Mouse (Mus musculus) bone marrow, adult 2 months (tissue): Measurements from ENCODE around the gene Fndc3b. TPM values are rescaled to one million over a fixed set of nuclear protein-coding genes. Genes with fewer than 3 reads are reported as not detected.

Experiments used
- H3K27ac ChIP-seq: fragments of 200-500 bp; 2 replicates; pipeline ENCODE4 v1.5.1; 2012; ENCODE audit warnings: low read depth, mild to moderate bottlenecking, control low read depth, inconsistent platforms, low read length; ENCODE audit not compliant: control insufficient read depth, poor library complexity, insufficient read depth
- H3K4me1 ChIP-seq: fragments of 200-500 bp; 2 replicates; pipeline ENCODE4 v1.6.1; 2011; ENCODE audit warnings: low read length; ENCODE audit not compliant: control insufficient read depth, insufficient read depth
- H3K4me3 ChIP-seq: fragments of 200-500 bp; replicated peaks from 2 replicates; pipeline ENCODE3; 2011; ENCODE audit warnings: mild to moderate bottlenecking, low read depth, low read length, control low read depth; ENCODE audit not compliant: control insufficient read depth
- CTCF ChIP-seq: fragments of 200-500 bp; IDR thresholded peaks from 2 replicates; pipeline ENCODE4 v1.5.1; 2011; ENCODE audit warnings: low read length, control low read depth; ENCODE audit not compliant: control insufficient read depth, insufficient read depth
- POLR2A ChIP-seq: fragments of 200-500 bp; IDR thresholded peaks from 2 replicates; pipeline ENCODE4 v1.6.1; 2011; ENCODE audit warnings: low read depth, mild to moderate bottlenecking, control low read depth, low read length, borderline replicate concordance; ENCODE audit not compliant: control insufficient read depth
- WGBS: fragments of 180-500 bp; shearing (Covaris S2); methylation state at CpG from one replicate; pipeline ENCODE4 v1.1.7; 2018; 5-methylcytosine and 5-hydroxymethylcytosine counted together
- polyA plus RNA-seq: library from polyadenylated mRNA; stranded (reverse); fragments of >200 nt; gene quantifications from 2 replicates; pipeline ENCODE4 v1.2.4, GENCODE M21; 2011; ENCODE audit warnings: low replicate concordance; ENCODE audit not compliant: missing spikeins, insufficient read depth, insufficient read length

Fndc3b gene
- polyA plus RNA-seq, 1 experiment: 4.2 TPM

GRCm38 (mm10) chr3:27581931-27582840 is 128.9 kb downstream of the Fndc3b start:
- WGBS: 79% methylated on average over 6 of the region's 6 CpGs
- Histone ChIP-seq H3K4me1 (peaks cover 6% of the 10 kb centered on the region; the same call in 1 of the 2 replicates), H3K4me3 (no peak overlapping the region), H3K27ac (no peak overlapping the region)
- no peak for TF ChIP-seq CTCF
- TF ChIP-seq POLR2A: no peak

GRCm38 (mm10) chr3:27580956-27581355 is 130.2 kb downstream of the Fndc3b start:
- WGBS: 82% methylated on average over 8 of the region's 8 CpGs
- no peak for TF ChIP-seq POLR2A
- TF ChIP-seq CTCF: no peak

DNA sequence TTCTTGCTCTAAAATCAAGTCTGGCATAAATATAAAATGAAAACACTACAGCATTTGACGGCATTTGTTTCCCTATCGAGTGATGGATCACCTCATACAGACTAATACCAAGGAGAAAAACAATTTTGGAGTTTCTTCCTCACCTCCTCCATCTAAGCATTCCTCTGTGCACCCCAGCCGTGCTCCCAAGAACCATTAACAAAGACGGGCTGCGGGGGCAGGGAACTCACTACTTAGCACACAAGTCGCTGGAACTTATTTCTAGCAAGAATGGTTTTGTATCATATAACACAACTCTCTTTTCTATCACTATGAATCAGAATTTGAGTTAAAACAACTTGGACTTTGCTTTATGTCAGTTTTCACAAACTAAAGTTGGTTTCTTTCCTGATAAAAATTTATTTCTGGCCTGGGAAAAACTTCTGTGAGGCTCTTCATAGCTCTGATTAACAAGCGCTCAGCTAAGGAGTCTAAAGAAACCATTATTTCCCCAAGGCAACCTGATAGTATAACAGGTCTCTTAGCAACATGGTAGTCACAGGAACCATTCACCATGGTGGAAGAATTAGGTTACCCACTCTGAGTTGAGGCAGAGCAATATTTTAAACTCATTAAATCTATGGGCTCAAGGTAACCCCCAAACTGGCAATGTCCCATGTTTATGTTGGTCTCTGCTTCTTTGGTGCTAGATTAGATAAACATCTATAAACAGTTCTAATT is 131.1 kb downstream of the Fndc3b start:
- TF ChIP-seq POLR2A: no peak
- TF ChIP-seq CTCF: no peak
- H3K27ac ChIP-seq: no peak overlapping the region
- H3K4me1 ChIP-seq: peaks cover 8% of the 10 kb centered on the region
- no peak overlapping the region for H3K4me3 ChIP-seq
- WGBS: 85% methylated on average over 7 of the region's 7 CpGs

More at GRCm38 (mm10) chr3:27580956-27581355, 130.2 kb downstream of the Fndc3b start:
- H3K4me3 ChIP-seq: no peak overlapping the region
- H3K4me1 ChIP-seq: peaks cover 8% of the 10 kb centered on the region
- no peak overlapping the region for H3K27ac ChIP-seq

DNA sequence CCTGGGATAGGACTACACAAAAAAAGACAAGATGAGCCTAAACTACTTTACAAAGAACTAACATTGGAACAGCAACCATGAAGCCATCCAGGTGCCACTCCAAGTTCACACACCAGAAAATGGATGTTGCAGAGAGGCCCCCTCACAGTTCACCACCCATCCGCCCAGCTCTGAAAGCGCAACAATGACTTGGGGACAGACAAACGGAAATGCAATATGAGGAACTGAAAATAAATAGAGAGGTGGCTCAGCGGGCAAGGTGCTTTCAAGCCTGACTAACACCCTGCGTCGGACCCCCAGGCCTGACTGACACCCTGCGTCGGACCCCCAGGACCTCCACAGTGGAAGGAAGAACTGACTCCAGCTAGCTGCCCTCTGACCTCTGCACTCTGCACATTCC is 131.9 kb downstream of the Fndc3b start:
- H3K4me1 ChIP-seq: peaks cover 4% of the 10 kb centered on the region
- H3K4me3 ChIP-seq: no peak overlapping the region
- TF ChIP-seq POLR2A (no peak), CTCF (no peak)
- 39% methylated on average over 8 of the region's 8 CpGs for WGBS
- no peak overlapping the region for H3K27ac ChIP-seq

- H3K4me3 ChIP-seq: no peak overlapping the region
- H3K27ac ChIP-seq: no peak overlapping the region
- H3K4me1 ChIP-seq: peaks cover 4% of the 10 kb centered on the region
- 74% methylated on average over 10 of the region's 10 CpGs for WGBS
- no peak for TF ChIP-seq CTCF
- no peak for TF ChIP-seq POLR2A
These were observed 133.6 kb downstream of the Fndc3b start for GRCm38 (mm10) chr3:27577349-27578025.

DNA sequence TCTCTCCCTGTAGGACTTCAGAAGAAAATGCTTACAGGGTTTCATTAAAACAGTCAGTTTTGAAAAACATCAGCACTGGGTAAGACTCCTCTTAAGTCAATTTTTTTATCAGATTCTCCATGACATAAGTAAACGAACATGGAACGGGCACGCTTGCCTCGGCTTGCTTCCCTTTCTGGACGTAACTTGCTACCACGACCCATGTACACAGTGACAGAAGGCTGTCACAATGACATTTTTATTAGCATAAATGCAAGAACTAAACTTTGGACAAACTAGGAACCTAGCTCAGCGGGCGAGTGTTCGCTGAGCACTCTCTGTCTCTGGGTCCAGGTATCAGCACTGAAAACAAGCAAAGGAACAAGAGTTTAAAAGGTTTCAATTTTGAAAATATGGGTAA is 136.9 kb downstream of the Fndc3b start:
- Histone ChIP-seq H3K4me1 (peaks cover 4% of the 10 kb centered on the region), H3K27ac (no peak overlapping the region), H3K4me3 (no peak overlapping the region)
- TF ChIP-seq CTCF (no peak), POLR2A (no peak)
- WGBS: 84% methylated on average over 9 of the region's 9 CpGs

- H3K4me3 ChIP-seq: no peak overlapping the region
- peaks cover 4% of the 10 kb centered on the region for H3K4me1 ChIP-seq
- no peak overlapping the region for H3K27ac ChIP-seq
- 91% methylated on average over 11 of the region's 11 CpGs for WGBS
- TF ChIP-seq POLR2A (no peak), CTCF (no peak)
These were observed 137.6 kb downstream of the Fndc3b start for GRCm38 (mm10) chr3:27573458-27573857.

- no peak overlapping the region for H3K27ac ChIP-seq
- H3K4me3 ChIP-seq: no peak overlapping the region
- WGBS: 70% methylated on average over 6 of the region's 6 CpGs
- peaks cover 2% of the 10 kb centered on the region for H3K4me1 ChIP-seq
- TF ChIP-seq POLR2A: no peak
- no peak for TF ChIP-seq CTCF
These were observed 138.8 kb downstream of the Fndc3b start for GRCm38 (mm10) chr3:27572305-27572704.
